Comparison of ENCODE assay signal across 25 mouse cellular contexts in genomic region chr3:135518882-135519281, GRCm38 (mm10). TPM values are rescaled to one million over a fixed set of nuclear protein-coding genes. Genes with fewer than 3 reads are reported as not detected.
DNase-seq lines count a peak whose midpoint lies in the region; ATAC-seq and TF ChIP-seq lines count a peak whose summit lies in the region.
"Had no signal": no experiment of that assay in that cellular context is flagged by ENCODE, and none has a peak within 500 bp of the region (broad histone marks: within the 10 kb centered on the region; RNA-seq: fewer than 3 reads in every experiment).

No protein-coding gene starts in this region.

- peaks cover 71% of the 10 kb centered on the region for H3K4me1 ChIP-seq in heart, embryonic 12.5 days (replicated peaks)
- peaks cover 3% of the 10 kb centered on the region for H3K4me1 ChIP-seq in ES-Bruce4 (ENCODE audit: control insufficient read depth, insufficient read depth, low read length)
- H3K4me1 ChIP-seq: hindbrain, embryonic 13.5 days; limb, embryonic 12.5 days; neural tube, embryonic 12.5 days had no signal

- H3K27ac ChIP-seq in heart, embryonic 12.5 days (ENCODE audit: poor library complexity, severe bottlenecking) = peak overlapping the region; percentile 69
- H3K27ac ChIP-seq in ES-Bruce4 (ENCODE audit: insufficient read depth, low read length) = peak overlapping the region; percentile 27
- H3K27ac ChIP-seq: embryonic facial prominence, embryonic 12.5 days; forebrain, embryonic 12.5 days; hindbrain, embryonic 13.5 days; kidney, embryonic 15.5 days; limb, embryonic 12.5 days; midbrain, embryonic 13.5 days; neural tube, embryonic 12.5 days had no signal

- H3K4me2 ChIP-seq in heart, embryonic 12.5 days = no peak overlapping the region
- peak overlapping the region; percentile 15 for H3K4me2 ChIP-seq in myocyte (ENCODE audit: low read depth)
- H3K4me2 ChIP-seq: embryonic facial prominence, embryonic 12.5 days; forebrain, embryonic 12.5 days; hindbrain, embryonic 13.5 days; kidney, embryonic 15.5 days; limb, embryonic 12.5 days; liver, embryonic 11.5 days; midbrain, embryonic 13.5 days; neural tube, embryonic 12.5 days had no signal

- DNase-seq in heart, adult 18-20 months = no peak
- DNase-seq in NIH3T3 (ENCODE audit: low read depth) = peak; percentile 17
- DNase-seq in adrenal gland, postnatal 25 days = no peak
- DNase-seq: cerebellum, adult 18-20 months; cerebellum, postnatal 25 days; kidney, adult 11 months; kidney, postnatal 36 days; layer of hippocampus, postnatal 36 days; liver, postnatal 0 days; thymus, adult 18-20 months; thymus, postnatal 4 days had no signal

- TF ChIP-seq CTCF in ES-Bruce4 (IDR thresholded peaks at IDR 0.05; ENCODE audit: low read depth, low read length) = no peak

- H3ac ChIP-seq in myocyte (ENCODE audit: control insufficient read depth, insufficient read length) = no peak overlapping the region

- H3K27me3 ChIP-seq in heart, embryonic 12.5 days (replicated peaks) = no peaks in the 10 kb centered on the region
- H3K27me3 ChIP-seq in ES-Bruce4 (ENCODE audit: control insufficient read depth, insufficient read depth, low read length, poor library complexity, severe bottlenecking) = no peaks in the 10 kb centered on the region
- H3K27me3 ChIP-seq in myocyte (ENCODE audit: control insufficient read depth, insufficient read depth, insufficient read length) = no peaks in the 10 kb centered on the region
- H3K27me3 ChIP-seq: embryonic facial prominence, embryonic 12.5 days; forebrain, embryonic 12.5 days; hindbrain, embryonic 13.5 days; kidney, embryonic 15.5 days; limb, embryonic 12.5 days; midbrain, embryonic 13.5 days; neural tube, embryonic 12.5 days had no signal

- no peaks in the 10 kb centered on the region for H3K9me3 ChIP-seq in heart, embryonic 12.5 days (replicated peaks)
- H3K9me3 ChIP-seq in ES-Bruce4 (replicated peaks; ENCODE audit: control insufficient read depth, insufficient read depth, low read length, poor library complexity, severe bottlenecking) = no peaks in the 10 kb centered on the region
- H3K9me3 ChIP-seq: embryonic facial prominence, embryonic 12.5 days; forebrain, embryonic 12.5 days; hindbrain, embryonic 13.5 days; kidney, embryonic 15.5 days; limb, embryonic 12.5 days; midbrain, embryonic 13.5 days; neural tube, embryonic 12.5 days had no signal

- H3K4me3 ChIP-seq in heart, embryonic 12.5 days = no peak overlapping the region
- H3K4me3 ChIP-seq in ES-Bruce4 (ENCODE audit: low read depth, low read length) (no peak overlapping the region), myocyte (no peak overlapping the region)
- H3K4me3 ChIP-seq: embryonic facial prominence, embryonic 12.5 days; erythroblast, embryonic 14.5 days; forebrain, embryonic 12.5 days; hindbrain, embryonic 13.5 days; kidney, embryonic 15.5 days; limb, embryonic 12.5 days; midbrain, embryonic 13.5 days; neural tube, embryonic 12.5 days had no signal

- peak overlapping the region; percentile 56 for H3K9ac ChIP-seq in heart, embryonic 12.5 days
- no peak overlapping the region for H3K9ac ChIP-seq in ES-Bruce4 (ENCODE audit: low read depth, poor library complexity, severe bottlenecking)
- H3K9ac ChIP-seq: embryonic facial prominence, embryonic 12.5 days; forebrain, embryonic 12.5 days; hindbrain, embryonic 13.5 days; kidney, embryonic 15.5 days; limb, embryonic 12.5 days; liver, postnatal 0 days; midbrain, embryonic 13.5 days; neural tube, embryonic 12.5 days had no signal

- TF ChIP-seq POLR2A in ES-Bruce4 (IDR thresholded peaks at IDR 0.05; ENCODE audit: insufficient read depth, low read length) = no peak
- TF ChIP-seq POLR2A in myocyte (IDR thresholded peaks at IDR 0.05; ENCODE audit: insufficient read length, low read depth) = no peak

- 55% methylated on average over 5 of the region's 5 CpGs for WGBS in heart, embryonic 12.5 days

- no peak for ATAC-seq in heart, embryonic 12.5 days (ENCODE audit: insufficient number of reproducible peaks, low FRiP score)
- ATAC-seq in megakaryocyte, adult 5-6 weeks (ENCODE audit: poor library complexity, severe bottlenecking) = no peak
- ATAC-seq: liver, postnatal 0 days; lung, postnatal 0 days; midbrain, embryonic 13.5 days had no signal

- H3K36me3 ChIP-seq in heart, embryonic 12.5 days = peaks cover 17% of the 10 kb centered on the region
- H3K36me3 ChIP-seq in ES-Bruce4 (ENCODE audit: control insufficient read depth, insufficient read depth, low read length, poor library complexity, severe bottlenecking) (no peaks in the 10 kb centered on the region), myocyte (ENCODE audit: control insufficient read depth, insufficient read depth) (no peaks in the 10 kb centered on the region)
- H3K36me3 ChIP-seq: embryonic facial prominence, embryonic 12.5 days; forebrain, embryonic 12.5 days; hindbrain, embryonic 13.5 days; kidney, embryonic 15.5 days; limb, embryonic 12.5 days; midbrain, embryonic 13.5 days; neural tube, embryonic 12.5 days had no signal

- 0 out of 2 replicates have a peak, but pooled peaks have one; percentile 35 for TF ChIP-seq EP300 in ES-Bruce4 (IDR thresholded peaks at IDR 0.05; ENCODE audit: insufficient read depth, low read depth, low read length)

- no peaks in the 10 kb centered on the region for H3K79me2 ChIP-seq in myocyte (ENCODE audit: control insufficient read depth, insufficient read depth)

TF ChIP-seq in myocyte, 11 proteins besides CTCF, POLR2A, EP300 and RAD21:
- TF ChIP-seq MYOD1 (IDR thresholded peaks at IDR 0.05; ENCODE audit: control insufficient read depth in 1 of 3, insufficient read length in 2 of 3, low read depth in 2 of 3) (no peak), MYOG (IDR thresholded peaks at IDR 0.05; ENCODE audit: control insufficient read depth in 1 of 3, insufficient read depth in 1 of 3, insufficient read length in 2 of 3, low read depth in 2 of 3) (no peak), TCF3 (IDR thresholded peaks at IDR 0.05; ENCODE audit: insufficient read length, low read depth) (no peak), REST (IDR thresholded peaks at IDR 0.05; ENCODE audit: insufficient read depth, insufficient read length) (no peak), USF1 (IDR thresholded peaks at IDR 0.05; ENCODE audit: low read depth) (no peak), CEBPB (IDR thresholded peaks at IDR 0.05; ENCODE audit: insufficient read depth, poor library complexity, severe bottlenecking) (no peak), E2F4 (IDR thresholded peaks at IDR 0.05; ENCODE audit: insufficient read depth) (no peak), TCF12 (IDR thresholded peaks at IDR 0.05; ENCODE audit: insufficient read depth, poor library complexity, severe bottlenecking) (no peak)

RNA-seq across cellular contexts. Expression of gene Manba, which starts 33.5 kb away (rescaled TPM):
- 42.2 and 43.7 TPM in 2 replicates for polyA plus RNA-seq in heart, embryonic 12.5 days (2016; fragmentation: Nextera tagmentation; extraction: Ambion mirVana)
- 10 to 100 TPM; 15.0 to 17.5 TPM for total RNA-seq in heart, adult 18-20 months (2021)
- polyA plus RNA-seq in ES-Bruce4 (2011; ENCODE audit: insufficient read depth, insufficient read length, low read depth, missing spikeins) (114 and 122 TPM in 2 replicates), myocyte (2012; fragmentation: generic; extraction: Trizol) (4.8 TPM)
- 27.7 and 29.0 TPM in 2 replicates for total RNA-seq in megakaryocyte, adult 5-6 weeks (2015)
- total RNA-seq in megakaryocyte, adult 5-6 weeks (2017) = 28.0 and 31.5 TPM in 2 replicates
- 8.8 and 16.0 TPM in 2 replicates for total RNA-seq in adrenal gland, postnatal 25 days (2021)
- polyA plus RNA-seq: erythroblast, embryonic 14.5 days had no signal
